Mouse (Mus musculus) kidney, postnatal 36 days (tissue): ENCODE measurements around the gene Ascl4.
A peak's percentile ranks its signal among the peaks of the same experiment; 100 is the strongest.

Source experiments
- DNase-seq, 2 experiments: peaks; one replicate each; pipeline ENCODE4 v3.0.0; 2021 to 2022; ENCODE audit warnings: mixed read lengths in 2 of 2

Ascl4 gene

DNA sequence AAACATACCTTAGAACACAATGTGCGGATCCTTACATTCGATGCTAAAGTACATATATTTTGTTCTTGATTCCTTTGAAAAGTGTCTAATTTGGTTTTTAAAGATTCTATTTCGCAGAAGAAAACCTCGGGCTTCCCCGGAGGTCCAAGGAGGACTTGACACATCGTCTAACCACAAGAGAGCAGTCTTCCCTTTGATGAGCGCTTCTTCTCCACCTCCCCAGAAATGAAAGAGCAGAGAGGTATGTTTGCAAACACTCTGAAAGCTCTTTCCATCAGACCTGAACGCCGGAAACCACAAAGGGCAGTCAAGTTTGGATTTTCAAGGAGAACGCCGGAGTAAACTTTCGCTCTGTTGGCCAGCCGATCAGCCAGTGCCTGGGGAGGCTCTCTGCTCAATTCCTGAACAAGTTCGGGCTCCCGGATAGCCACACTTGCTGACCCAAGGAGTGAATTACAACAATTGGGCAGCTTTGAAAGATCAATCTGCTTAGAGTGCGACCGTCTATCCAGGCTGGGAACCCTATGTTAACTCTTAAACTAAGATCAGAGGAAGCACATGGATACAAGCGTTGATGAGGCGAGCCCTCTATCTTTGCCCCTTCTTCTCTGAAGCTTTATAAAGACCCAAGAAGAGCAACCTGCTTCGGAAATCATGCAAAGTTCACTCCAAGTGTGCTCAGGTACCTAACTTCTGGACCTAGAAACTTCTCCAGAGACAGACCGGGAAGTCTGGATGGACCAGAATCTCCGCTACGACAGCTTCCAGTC lies at the start of gene Ascl4:
Gene Ascl4 (plus strand): TSS at position 6 of the 770 bp plus-strand sequence.
- DNase-seq = peak; percentile 12 to 36

DNA sequence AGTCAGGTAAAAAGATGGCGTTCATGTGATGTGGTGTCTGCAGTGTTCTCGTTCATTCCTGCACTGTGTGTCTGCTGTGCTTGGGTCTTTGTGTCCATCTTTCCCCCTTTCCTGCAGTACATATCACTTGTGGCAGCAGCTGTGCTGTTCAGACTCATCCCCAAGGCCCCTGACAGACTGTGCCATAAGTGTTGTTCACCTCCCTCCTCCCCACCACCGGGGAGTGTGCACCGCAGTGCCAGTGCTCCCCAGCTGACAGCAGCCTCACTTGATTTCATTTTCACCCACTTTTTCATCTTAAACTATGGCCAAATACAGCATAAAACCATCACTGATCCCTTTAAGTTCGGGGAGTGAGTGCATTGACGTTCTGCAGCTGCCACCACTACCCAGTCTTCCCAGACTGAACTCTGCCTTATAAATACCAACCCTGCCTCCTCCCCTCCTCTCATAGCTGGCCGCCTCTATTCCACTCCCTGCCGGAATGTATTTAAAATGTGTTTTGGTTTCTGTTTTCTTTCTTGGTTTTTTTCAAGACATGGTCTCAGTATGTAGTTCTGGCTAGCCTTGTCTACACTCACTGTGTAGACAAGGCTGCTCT lies 47.5 kb upstream of the Ascl4 start:
- DNase-seq = no peak

DNA sequence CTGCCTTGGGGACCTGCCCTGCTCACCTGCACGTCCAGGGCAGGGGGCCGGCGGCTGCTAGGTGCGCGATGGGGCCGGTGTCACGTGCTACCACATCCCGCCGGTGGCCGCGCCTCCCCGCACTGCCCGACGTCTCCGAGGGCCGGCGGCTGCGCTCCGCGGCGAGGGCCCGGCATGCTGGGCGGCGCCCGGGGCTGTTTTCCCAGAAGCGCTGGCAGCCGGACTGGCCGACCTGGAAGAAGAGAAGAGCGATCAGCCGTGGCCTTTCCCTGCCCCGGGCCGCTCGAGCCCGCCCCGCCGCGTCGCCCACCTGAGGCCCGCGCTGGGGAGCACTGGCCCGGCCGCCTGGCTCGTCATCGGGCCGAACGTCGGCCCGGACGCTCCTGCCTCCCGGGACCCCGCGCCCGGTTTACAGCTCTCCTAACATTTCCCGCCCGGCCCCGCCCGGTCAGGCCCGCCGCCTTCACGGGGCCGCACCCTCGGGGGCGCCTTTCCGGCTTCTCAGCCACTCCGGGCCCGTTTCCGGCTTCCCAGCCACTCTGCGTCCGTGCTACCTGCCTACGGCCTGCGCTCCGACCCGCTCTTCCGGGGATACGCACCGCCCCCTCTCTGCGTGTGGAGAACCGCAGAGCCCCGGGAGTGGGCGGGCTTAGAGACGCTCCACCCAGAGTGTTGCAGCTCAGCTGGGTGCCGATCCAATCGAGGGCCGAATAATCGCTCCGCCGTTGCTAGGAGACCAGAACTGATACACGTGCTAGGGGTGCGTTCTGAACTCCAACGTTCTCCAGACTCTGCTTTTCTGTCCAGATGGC lies 10.8 kb upstream of the Ascl4 start, which contains the start of gene Prdm4:
Gene Prdm4 (minus strand): TSS at position 645 of the 812 bp plus-strand sequence.
- peak; percentile 99 for DNase-seq

DNA sequence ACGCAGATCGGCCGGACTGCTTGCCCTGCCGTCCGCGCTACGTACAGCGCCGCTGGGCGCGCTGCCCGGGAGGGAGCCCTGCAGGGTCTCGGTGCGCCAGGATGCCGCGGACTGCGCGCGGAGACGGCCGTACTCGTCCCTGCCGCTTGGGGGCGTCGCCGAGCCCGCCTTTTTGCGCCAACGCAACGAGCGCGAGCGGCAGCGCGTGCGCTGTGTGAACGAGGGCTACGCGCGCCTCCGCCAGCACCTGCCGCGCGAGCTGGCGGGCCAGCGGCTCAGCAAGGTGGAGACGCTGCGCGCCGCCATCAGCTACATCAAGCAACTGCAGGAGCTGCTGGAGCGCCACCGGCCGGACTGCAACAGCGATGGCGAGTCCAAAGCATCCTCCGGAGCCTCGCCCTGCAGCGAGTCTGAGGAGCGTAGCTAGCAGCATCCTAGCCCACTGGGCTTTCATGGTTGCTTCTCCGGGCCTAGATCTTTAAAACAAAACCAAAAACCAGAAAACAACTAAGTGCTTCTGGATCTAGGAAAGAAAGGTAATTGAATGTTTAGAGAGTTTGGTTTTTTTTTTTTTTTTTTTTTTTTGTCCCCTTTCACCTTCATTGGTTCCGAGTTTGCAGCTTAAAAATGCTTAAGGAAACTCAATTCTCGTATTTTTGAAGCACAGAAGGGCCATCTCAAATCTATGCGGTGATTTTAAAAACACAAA lies 1.2 kb downstream of the Ascl4 start:
- DNase-seq = peak; percentile 75 to 80

- DNase-seq = no peak
Observed at GRCm38 (mm10) chr10:85929208-85929591, 1.7 kb downstream of the Ascl4 start.

DNA sequence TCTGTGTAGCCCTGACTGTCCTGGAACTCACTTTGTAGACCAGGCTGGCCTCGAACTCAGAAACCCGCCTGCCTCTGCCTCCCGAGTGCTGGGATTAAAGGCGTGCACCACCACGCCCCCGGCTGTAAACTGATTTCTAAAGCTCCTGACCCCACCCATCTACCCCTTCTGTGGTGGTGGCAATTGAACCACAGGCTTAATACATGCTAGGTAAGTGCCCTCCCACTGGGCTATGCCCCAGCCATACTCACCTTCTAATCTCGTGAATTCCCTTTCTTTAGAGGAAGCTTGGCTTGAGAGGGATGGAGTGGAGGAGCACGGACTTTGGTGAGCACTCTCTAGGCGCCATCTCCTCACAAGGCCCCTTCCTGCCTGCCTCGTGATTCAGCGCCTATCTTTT lies 2.5 kb downstream of the Ascl4 start:
- no peak for DNase-seq

DNA sequence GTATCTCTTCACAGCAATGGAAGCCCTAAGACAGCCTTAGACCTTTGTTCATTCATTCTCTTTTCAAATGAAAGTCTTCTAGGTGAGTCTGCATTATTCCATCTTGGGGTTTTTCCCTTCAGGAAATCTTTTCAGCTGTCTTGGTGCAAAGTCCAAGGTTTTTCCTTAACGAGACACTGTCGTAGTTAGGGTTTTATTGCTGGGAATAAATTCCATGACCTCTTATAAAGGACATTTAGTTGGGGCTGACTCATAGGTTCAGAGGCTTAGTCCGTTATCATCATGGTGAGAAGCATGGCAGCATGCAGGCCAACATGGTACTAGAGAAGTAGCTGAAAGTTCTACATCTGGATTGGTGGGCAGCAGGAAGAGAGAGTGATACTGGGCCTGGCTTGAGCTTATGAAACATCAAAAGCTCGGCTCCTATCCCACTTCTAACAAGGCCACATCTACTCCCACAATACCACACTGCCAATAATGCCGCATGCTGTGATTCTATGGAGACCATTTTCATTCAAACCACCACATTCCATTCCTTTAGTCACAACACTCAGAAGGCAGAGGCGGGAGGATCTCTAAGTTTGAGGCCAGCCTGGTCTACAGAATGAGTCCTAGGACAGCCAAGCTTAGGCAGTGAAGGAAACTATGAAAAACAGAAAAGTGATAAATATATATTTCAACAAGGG lies 8.9 kb downstream of the Ascl4 start:
- DNase-seq = no peak

- DNase-seq = no peak
Observed at GRCm38 (mm10) chr10:85948483-85949196, 21.2 kb downstream of the Ascl4 start.

GRCm38 (mm10) chr10:85951765-85952443 lies 24.4 kb downstream of the Ascl4 start:
- DNase-seq = no peak

DNA sequence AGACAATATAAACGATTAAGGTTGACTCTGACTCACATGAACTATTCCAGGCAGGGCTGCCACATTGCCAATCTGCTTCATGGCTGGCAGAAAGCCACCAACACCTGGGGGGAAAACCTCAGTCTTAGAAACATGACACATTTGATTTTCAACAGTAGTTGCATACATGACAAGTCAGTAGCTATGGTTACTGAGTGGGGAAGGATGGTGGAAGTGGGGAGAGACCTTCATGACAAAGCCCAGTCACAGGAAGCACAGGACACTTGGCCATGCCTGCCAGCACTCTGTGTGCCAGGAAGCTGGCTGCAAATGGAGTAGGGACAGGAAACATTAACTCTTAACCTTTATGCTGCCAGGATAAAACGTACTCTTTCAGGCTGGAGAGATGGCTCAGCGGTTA lies 25.9 kb downstream of the Ascl4 start:
- peak; percentile 40 to 50 for DNase-seq

DNA sequence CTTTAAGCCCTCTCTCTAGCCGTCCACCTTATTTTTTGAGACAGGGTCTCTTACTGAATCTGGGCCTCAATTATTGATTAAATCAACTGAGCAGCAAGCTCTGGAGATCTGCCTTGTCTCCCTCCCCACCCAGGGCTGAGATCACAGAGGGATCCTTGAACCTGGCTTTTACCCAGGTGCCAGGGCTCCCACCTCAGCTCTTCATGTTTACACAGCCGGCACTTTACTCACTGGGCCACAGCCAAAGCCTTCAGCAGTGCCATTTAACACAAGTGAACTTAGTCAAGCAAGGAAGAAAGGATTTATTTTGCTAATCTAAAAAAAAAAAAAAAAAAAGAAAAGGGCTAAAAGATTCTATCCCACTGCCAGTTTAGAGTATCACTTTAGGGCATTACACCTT lies 26.9 kb downstream of the Ascl4 start:
- peak; percentile 33 to 58 for DNase-seq

DNA sequence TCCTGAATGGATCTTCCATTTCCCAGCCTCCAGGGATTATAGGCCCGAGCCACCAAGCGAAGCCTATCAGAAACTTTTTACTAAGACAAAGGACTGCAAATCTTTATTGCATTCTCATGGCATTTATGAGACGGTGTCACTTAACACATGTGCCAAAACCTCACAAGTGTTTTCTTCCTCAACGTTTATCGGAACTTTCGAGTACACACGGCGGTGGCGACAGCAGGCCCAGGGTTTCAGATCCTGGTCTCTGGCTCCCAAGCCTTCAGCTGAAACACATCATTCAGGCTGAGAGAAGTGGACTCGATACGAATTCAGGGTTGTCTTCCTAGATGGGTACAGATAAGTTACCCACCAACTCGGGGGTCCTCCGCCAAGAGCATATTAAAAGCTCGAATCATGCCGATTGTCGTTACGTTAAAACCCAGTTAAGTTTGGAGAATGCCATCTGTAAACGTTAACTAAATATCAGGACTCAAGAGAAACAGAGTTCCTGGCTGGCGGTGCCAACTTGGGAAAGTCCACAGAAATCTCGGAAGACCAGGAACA lies 29.5 kb downstream of the Ascl4 start:
- DNase-seq = no peak

- DNase-seq = peak; percentile 96 to 99
Observed at GRCm38 (mm10) chr10:85957464-85957950, 30.0 kb downstream of the Ascl4 start, which contains the start of gene Rtcb. TSS of gene Rtcb (minus strand) at chr10:85957823.

DNA sequence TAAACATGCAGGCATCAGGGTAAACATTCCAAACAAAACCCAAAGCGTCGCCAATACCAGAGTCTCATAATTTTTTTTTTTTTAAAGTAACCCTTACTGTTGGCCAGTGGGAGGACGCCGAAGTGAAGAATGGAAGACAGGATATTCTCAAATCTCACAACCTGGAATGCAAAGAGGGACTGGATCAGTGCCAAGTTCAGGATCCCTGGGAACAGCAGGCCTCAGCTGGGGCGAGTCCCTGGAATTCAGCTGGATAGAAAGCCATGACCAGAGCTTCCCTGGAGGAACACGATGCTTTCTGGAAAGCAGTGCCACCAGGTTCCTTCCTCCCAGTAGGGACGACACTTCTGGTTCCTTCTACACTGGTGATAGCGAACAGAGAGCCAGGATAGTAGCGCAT lies 35.4 kb downstream of the Ascl4 start:
- DNase-seq = no peak

GRCm38 (mm10) chr10:85964316-85964715 lies 36.8 kb downstream of the Ascl4 start:
- no peak for DNase-seq

GRCm38 (mm10) chr10:85966476-85966875 lies 39.0 kb downstream of the Ascl4 start:
- no peak for DNase-seq

GRCm38 (mm10) chr10:85967411-85968156 lies 40.1 kb downstream of the Ascl4 start:
- DNase-seq = no peak

- DNase-seq = peak; percentile 85 to 93
Observed at GRCm38 (mm10) chr10:85968157-85968634, 40.7 kb downstream of the Ascl4 start.

GRCm38 (mm10) chr10:85968731-85969130 lies 41.2 kb downstream of the Ascl4 start:
- DNase-seq = peak in 1 of 2 experiments; percentile 43
